Comparison of ENCODE assay signal across 8 mouse cellular contexts in the genomic region with DNA sequence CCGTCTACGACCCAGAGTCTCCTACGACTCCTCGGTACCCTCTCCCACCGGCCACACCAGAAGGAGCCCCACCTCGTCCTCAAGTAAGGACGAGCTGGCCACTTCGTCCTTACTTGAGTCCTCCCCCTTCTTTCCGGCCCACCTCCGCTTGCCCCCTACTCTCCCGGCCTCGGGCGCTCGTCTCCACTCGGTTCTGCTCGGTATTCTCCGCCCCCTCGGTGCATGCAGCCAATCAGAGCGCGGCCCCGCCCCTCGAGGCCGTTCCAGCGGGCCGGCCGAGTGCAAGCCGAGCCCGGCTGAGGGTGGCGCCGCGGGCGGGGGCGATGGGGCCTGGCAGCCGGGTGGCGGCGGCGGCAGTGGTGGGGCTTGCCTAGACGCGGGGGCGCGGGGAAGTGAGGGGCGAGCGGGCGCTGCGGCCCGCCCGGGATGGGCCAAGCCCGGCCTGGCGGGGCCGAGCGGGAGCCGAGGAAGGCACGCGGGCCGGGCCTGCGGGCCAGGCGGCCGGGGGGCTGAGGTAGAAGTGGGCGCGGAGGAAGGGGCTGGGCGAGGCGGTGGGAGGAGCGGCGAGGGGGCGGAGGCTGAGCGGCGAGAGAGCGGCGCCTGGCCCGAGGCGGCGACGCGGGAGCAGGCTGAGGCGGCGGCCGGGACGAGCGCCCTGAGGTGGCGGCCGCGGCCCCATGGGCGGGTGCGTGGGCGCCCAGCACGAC. TPM values are rescaled to one million over a fixed set of nuclear protein-coding genes. Genes with fewer than 3 reads are reported as not detected.
DNase-seq lines count a peak whose midpoint lies in the region; ATAC-seq and TF ChIP-seq lines count a peak whose summit lies in the region.

A gene (plus strand): TSS at position 571 of the 707 bp plus-strand sequence.

- peak; percentile 99 for DNase-seq in gastrocnemius, postnatal 10 days
- DNase-seq in induced T-regulatory cell, adult 2 months (ENCODE audit: low read depth): peak; percentile 95
- DNase-seq in left cerebral cortex, adult 9 months (ENCODE audit: low spot score in 2 of 2): peak; percentile 79 to 95
- peak; percentile 96 for DNase-seq in right cerebral cortex, postnatal 14 days
- peak; percentile 97 to 98 for DNase-seq in urinary bladder, postnatal 36 days (ENCODE audit: low spot score in 2 of 2)

- peak within 1 kb of the TSS; percentile 85 for H3K4me3 ChIP-seq in cortical plate, adult 2 months (ENCODE audit: insufficient read depth, low read length)

- no peak for TF ChIP-seq CTCF in cortical plate, adult 2 months (IDR thresholded peaks at IDR 0.05; ENCODE audit: extremely low read depth, insufficient read depth, low read length)

- TF ChIP-seq POLR2A in cortical plate, adult 2 months (IDR thresholded peaks at IDR 0.05; ENCODE audit: extremely low read depth, insufficient read depth, low read length): peak; percentile 46; the same call in 1 of the 2 replicates

- peak within 1 kb of the TSS; percentile 96 for H3K27ac ChIP-seq in cortical plate, adult 2 months (ENCODE audit: insufficient read depth, low read length)

- ATAC-seq in activated CD4-positive, CD25-positive, alpha-beta regulatory T cell, adult 4 months: peak; percentile 89
- peak; percentile 85 for ATAC-seq in megakaryocyte progenitor cell, adult 5-6 weeks (replicated peaks; ENCODE audit: poor library complexity)

- H3K4me1 ChIP-seq in cortical plate, adult 2 months (ENCODE audit: control insufficient read depth, insufficient read depth, low read length): peaks cover 1% of the 10 kb centered on the region; the same call in 1 of the 2 replicates

RNA-seq across cellular contexts. Expression of the gene that starts here (rescaled TPM):
- polyA plus RNA-seq in activated CD4-positive, CD25-positive, alpha-beta regulatory T cell, adult 4 months (2017; shearing (Covaris generic)): 1 to 10 TPM; 2.3 to 3.1 TPM
- 30.9 and 31.8 TPM in 2 replicates for polyA plus RNA-seq in cortical plate, adult 2 months (2012; rRNA removed)
- total RNA-seq in gastrocnemius, postnatal 10 days (2021): 10 to 100 TPM; 30.2 to 34.5 TPM
- total RNA-seq in megakaryocyte progenitor cell, adult 5-6 weeks (2015): 6.5 and 9.7 TPM in 2 replicates
- 2.6 and 4.0 TPM in 2 replicates for total RNA-seq in megakaryocyte progenitor cell, adult 5-6 weeks (2017)

Comparison
In these comparisons a context has a peak if more than half of its experiments do, and no peak if none do; other contexts are left out.
1. Peak in every context shown above with its lines: DNase-seq, ATAC-seq, H3K4me3 ChIP-seq and H3K27ac ChIP-seq.